Mouse (Mus musculus) cerebellum, adult 2 months (tissue): ENCODE data around the gene Cuta.

ENCODE experiments used
- CTCF ChIP-seq: fragments of 200-500 bp; IDR thresholded peaks from 2 replicates; pipeline ENCODE4 v1.5.1; 2011; ENCODE audit warnings: low read depth, mild to moderate bottlenecking, control low read depth, low read length, moderate library complexity, borderline replicate concordance; ENCODE audit not compliant: insufficient read depth
- POLR2A ChIP-seq: fragments of 200-500 bp; IDR thresholded peaks from 2 replicates; pipeline ENCODE4 v1.6.1; 2011; ENCODE audit warnings: low read length, control low read depth, borderline replicate concordance; ENCODE audit not compliant: insufficient read depth

GRCm38 (mm10) chr17:26958880-26959279 is 19.5 kb upstream of the Cuta start:
- no peak for TF ChIP-seq CTCF
- TF ChIP-seq POLR2A: no peak
